Mouse (Mus musculus) cerebellum, postnatal 4 days (tissue): ENCODE results near the gene Luzp1.
A peak's percentile ranks its signal among the peaks of the same experiment; 100 is the strongest.

ENCODE experiments used
- DNase-seq, 2 experiments: peaks; one replicate each; pipeline ENCODE4 v3.0.0; 2022; ENCODE audit warnings: low spot score in 2 of 2, mixed read lengths in 1 of 2

Gene Luzp1

DNA sequence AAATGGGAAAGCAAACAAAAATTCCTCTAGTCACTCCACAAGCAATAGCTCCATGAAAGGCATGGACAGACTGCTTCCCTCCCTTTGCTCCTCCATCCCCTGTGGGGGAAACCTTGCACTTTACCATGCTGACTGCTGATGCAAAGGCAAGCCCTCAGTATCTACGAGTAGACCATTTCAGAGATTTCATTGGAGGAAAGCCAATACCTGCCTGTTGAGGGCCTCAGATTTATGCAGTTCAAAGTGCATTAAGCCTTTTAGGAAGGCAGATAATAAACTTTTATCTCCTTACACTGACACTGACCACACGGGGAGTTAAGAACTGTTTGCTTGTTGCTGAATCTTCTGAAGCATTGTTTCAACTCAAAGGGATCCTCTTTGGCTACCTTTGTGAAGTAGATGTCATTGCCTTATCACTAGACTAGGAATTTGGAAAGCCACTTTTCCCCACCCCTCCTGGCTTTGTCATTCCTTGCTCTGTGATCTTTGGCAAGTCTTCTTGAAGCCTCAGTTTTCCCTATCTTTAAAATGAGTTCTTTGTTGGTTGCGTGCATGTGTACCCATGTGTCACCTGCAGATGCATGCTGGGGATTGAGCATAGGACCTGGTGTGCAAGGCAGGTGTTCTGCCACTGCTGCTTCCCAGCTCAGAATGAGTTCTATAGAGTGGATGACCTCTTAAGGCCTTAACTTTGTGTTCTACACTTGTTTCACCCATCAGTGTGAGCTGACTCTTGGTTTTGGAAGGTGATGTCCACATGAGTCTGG lies 76.9 kb downstream of the Luzp1 start:
- DNase-seq = no peak

GRCm38 (mm10) chr4:136547721-136548120 lies 78.2 kb downstream of the Luzp1 start:
- no peak for DNase-seq

DNA sequence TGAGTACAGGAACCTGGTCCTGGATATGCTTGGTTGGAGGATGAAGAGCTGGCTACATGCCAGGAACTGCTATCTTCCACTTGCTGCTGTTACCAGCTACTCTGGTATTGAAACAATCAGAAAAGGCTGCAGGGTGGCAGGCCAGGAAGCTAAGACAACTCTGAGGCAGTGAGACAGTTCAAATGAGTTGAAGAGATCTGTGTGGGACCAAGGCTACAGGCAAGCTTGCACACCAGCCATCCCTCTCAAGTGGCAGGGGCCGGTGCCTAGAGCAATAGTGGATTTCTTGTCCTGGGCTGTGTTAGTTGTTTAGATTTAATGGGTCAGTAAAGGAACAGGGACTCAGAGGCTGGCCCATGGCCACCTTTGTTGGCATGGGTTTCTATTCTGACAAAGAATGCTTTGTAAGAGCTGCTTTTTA lies 78.8 kb downstream of the Luzp1 start:
- peak in 1 of 2 experiments; percentile 19 for DNase-seq

DNA sequence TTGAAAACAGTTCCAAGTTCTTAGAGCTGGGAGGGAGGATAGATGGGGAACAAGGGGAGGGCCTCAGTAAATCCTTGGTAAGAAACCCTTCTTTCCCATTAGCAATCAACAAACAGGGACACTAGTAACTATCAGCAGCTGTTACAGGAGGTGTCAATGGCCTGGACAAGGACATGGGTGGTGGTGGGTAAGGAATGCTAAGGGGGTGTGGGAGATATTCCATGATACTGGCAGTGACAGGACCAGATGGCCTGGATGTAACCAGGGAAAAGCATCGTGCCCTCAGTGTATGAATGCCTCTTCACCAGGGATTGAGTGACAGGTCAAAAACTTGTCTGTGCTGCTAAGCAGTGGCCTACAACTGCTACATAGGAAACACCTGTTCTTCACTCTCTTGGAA lies 83.5 kb downstream of the Luzp1 start:
- no peak for DNase-seq

DNA sequence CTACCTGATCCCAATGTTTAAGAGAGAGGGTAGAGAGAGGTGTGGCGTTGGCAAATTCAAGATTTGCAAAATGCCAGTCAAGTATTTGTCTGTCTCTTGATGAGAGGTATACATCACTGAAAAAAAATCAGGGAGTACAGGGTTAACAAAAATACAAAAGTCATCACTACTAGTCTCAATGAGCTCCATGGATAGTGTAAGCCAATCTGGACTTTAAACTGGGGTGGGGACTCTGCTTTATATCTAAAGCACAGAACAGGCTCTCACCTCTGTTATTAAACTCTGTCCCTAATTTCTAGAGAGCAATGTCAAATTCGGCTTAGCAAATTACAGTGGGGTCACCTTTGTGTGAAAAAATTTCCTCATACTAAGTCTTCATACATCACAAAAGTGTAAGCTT lies 88.1 kb downstream of the Luzp1 start:
- no peak for DNase-seq

- no peak for DNase-seq
These were observed 90.1 kb downstream of the Luzp1 start for GRCm38 (mm10) chr4:136559690-136560089.

GRCm38 (mm10) chr4:136560270-136560991 lies 90.9 kb downstream of the Luzp1 start:
- no peak for DNase-seq

DNA sequence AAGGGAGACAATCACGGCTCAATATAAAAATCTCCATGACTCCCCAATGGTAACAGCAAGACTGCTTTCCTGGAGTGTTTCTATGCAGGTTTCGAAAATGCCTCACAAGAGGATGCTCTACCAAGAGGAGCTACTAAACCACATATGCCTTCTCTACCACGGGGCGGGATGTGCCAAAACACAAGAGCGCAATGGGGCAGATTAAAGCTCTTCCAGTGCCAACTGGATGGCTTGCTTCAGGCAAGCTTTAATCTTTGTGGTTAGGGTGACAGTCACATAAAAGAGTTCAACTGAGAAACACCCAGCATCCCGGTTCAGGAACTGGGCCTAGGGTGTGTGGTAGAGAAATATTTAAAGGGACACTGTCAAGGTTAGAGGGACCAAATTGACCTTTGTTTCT lies 93.2 kb downstream of the Luzp1 start:
- no peak for DNase-seq

- DNase-seq = no peak
These were observed 99.1 kb downstream of the Luzp1 start for GRCm38 (mm10) chr4:136568629-136569028.

DNA sequence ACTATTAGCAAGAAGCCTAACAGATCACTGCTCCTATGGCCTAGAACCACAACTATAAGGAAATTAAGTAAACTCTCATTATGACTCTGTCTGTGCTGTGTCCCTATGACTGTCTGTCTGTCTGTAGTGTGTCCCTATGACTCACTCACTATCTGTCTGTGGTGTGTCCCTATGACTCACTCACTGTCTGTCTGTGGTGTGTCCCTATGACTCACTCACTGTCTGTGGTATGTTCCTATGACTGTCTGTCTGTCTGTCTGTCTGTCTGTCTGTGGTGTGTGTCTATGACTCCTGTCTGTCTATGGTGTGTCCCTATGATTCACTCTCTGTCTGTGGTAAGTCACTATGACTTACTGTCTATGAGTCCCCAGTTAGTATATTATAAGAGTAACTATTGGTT lies 100.4 kb downstream of the Luzp1 start:
- no peak for DNase-seq

DNA sequence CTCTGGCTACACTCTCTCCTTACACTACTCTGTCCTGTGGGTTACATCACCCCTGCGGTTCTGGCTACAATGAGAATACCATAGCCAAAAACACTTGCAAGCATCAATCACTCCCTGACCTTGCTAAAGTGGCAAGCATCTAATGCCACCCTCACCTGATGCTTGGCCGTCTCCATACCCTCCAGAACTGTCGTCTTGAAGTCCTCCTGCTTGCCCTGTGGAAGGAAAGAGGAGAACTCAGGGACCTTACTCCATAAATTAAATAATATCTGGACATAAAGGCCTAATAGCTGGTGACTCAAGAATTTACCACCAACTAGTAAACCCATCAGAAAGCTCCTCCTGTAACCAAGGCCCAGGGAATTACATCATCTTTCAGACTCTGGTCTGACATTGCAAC lies 112.3 kb downstream of the Luzp1 start:
- DNase-seq = no peak

DNA sequence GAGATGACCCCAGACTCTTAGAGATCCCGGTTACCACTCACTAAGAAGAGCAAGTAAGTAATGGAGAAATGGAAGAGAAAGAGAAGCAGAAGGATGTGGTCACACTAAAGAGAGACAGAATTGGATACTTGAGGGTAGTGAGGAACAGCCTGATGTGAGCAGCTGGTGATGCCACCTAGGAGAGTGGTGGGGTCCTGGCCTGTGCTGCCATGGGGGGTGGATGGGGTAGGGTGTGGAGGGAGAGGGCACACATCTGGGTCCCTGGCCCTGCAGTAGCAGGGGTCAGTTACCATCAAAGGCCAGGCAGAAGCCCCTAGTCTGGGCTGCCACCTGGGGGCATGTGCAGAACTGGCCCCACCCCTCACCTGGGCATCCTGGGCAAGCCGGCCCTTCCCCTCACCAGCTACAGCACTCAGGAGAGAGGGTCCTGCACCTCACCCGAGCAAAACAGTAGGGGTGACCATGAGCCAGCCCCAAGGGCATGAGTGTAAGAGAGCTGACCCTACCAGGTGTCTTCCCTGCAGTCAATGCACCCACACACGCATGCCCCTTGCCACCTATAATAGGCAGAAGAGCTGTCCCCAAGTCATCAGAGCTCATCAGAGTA lies 117.8 kb downstream of the Luzp1 start:
- no peak for DNase-seq

GRCm38 (mm10) chr4:136588003-136588402 lies 118.4 kb downstream of the Luzp1 start:
- no peak for DNase-seq

GRCm38 (mm10) chr4:136592111-136592510 lies 122.5 kb downstream of the Luzp1 start:
- DNase-seq = no peak

DNA sequence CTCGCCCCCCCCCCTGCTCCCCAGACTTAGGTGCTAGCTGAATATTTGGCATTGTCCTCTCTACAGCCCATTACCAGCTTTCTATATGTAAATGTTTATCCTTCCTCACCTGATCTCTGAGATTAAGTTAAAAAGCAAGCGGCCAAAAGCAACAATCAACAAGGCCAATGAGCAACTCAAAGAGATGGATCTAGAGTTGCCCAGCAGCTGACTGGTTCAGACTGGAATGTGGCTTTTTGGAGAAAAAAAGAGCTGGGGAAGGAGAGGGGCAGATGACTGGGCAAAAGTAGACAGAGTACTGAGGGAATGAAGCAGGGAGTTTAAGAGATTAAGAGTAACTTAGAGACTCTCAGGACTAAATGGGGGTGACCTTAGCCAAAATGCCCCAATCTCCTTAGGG lies 124.4 kb downstream of the Luzp1 start:
- DNase-seq = no peak

- DNase-seq = no peak
These were observed 125.7 kb downstream of the Luzp1 start for GRCm38 (mm10) chr4:136595221-136595620.

GRCm38 (mm10) chr4:136598268-136598876 lies 128.8 kb downstream of the Luzp1 start:
- no peak for DNase-seq

- no peak for DNase-seq
These were observed 130.3 kb downstream of the Luzp1 start for GRCm38 (mm10) chr4:136599869-136600268.

DNA sequence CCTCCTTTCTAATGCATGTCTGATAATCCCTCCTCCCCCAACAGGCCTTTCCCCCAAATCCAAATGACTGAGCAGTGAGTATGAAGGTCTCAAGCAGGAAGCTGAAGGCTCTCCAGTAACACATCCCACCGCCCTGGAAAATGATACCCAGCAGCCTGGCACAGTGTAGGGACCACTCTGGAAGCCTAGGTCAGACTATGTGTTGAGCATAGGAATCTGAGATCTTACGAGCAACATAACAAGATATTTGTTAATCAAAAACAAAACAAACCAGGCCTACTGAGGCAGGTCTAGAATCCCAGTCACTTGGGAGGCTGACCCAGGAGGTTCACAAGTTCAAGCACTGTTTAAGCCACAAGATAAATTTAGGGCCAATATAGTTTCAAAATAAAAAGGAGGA lies 131.0 kb downstream of the Luzp1 start:
- no peak for DNase-seq

- peak; percentile 34 to 73 for DNase-seq
These were observed 131.9 kb downstream of the Luzp1 start for GRCm38 (mm10) chr4:136601476-136601875.

GRCm38 (mm10) chr4:136602018-136602554 lies 132.5 kb downstream of the Luzp1 start:
- peak in 1 of 2 experiments; percentile 40 for DNase-seq

GRCm38 (mm10) chr4:136602568-136602967 lies 133.0 kb downstream of the Luzp1 start, which contains the start of gene Kdm1a:
Kdm1a (minus strand) TSS chr4:136602723.
- DNase-seq = peak; percentile 95 to 98
